Mouse (Mus musculus): Measurements from ENCODE around the gene Kat2b.
"Not testable (repeated sequence)": the region's sequence is repeated elsewhere in the genome, so short reads cannot be mapped to it uniquely, and the experiment has no call there.

The Kat2b gene

DNA sequence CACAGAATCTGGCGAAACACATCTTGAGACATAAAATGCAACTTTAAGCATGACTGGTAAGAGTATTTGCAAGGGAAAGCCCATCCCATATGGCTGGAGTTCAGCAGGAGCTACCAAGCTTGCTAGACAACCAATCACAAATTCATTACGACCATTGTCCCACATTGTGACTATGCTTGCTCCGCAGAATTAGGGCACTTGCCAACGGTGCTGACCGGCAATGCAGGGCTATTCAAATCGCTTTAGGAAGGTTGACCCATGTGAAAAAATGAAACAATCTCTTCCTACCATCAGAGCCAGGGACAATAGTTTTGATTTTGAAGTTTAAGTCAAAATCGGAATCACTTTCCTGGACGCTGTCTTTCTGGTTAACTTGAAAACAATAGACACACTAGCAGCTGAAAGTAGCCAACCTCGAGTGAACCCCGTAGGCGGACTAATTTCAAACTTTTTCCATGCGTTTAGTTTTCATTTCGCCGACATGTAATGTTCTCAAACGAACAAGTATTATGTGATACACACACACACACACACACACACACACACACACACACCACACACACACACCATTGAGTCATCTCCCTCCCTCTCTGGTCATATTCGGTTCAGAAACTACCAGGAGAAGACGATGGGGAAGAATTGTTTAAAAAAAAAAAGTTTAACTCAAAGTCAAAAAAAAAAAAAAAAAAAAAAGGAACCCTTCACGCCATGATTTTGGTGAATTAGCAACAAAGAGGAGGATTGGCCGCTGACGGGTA lies at the start of gene Kat2b:
TSS of gene Kat2b (plus strand) at position 701 of the 758 bp plus-strand sequence.
- peak; percentile 37 for DNase-seq (ENCODE audit: low spot score)

DNA sequence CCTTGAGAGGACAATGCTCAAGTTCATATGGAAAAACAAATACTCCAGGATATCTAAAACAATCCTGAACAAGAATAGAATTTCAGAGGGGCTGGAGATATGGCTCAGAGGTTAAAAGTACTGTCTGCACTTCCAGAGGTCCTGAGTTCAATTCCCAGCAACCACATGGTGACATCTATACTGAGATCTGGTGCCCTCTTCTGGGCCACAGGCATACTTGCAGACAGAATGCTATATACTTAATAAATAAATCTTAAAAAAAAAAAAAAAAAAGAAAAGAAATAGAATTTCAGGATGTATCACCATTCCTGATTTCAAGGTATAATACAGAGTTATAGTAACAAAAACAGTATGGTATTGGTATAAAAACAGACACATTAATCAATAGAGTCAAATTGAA lies 47.3 kb upstream of the Kat2b start:
- no peak for DNase-seq (ENCODE audit: low spot score)

DNA sequence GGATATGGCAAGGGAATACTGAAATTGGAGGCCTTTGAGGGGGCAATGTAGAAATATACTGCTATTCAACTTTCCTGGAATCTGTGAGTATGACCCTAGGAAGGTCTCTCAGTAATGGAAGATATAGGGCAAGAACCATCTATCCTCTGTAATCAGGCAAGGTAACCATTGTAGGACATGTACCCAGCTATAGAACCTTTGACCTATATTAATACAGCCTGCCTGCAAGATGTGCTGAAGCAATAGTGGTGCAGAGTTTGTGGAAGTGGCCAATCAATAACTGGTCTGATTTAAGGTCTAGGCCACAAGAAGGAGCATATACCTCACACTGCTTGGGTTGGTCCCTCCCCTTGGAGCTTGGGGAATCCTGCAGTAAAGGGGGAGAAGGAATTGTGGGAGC lies 46.2 kb upstream of the Kat2b start:
- DNase-seq (ENCODE audit: low spot score), result no peak

DNA sequence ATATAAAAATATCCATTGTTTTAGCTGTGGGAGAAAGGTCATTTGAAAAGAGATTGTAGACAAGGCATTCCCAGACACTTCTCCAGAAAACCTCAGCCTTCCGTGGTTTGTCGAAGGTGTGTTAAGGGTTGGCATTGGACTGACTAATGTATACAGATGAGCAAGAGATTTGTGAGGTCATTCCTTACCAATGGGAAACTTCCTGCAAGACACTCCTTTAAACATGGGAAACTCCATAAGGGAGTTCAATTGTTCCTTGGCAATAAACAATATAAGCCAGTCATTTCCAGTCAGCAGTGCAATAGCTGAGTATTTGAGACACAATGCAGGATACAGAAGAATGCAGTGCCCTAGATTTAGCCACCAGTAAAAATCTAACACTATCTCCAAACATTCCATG lies 38.6 kb upstream of the Kat2b start:
- no peak for DNase-seq (ENCODE audit: low spot score)

DNA sequence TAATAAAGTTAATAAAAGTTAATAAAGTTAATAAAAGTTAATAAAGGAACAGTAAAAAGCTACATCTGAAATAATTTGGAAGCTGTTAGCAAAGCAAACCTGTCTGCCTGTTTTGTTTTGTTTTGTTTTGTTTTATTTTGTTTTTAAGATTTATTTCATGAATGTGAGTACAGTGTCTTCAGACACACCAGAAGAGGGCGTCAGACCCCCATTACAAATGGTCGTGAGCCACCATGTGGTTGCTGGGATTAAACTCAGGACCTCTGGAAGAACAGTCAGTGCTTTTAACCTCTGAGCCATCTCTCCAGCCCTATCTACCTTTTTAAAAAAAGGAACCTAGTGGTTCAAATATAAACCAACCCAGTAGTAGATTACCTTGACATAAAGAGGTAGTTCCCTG lies 35.5 kb upstream of the Kat2b start:
- no peak for DNase-seq (ENCODE audit: low spot score)

DNA sequence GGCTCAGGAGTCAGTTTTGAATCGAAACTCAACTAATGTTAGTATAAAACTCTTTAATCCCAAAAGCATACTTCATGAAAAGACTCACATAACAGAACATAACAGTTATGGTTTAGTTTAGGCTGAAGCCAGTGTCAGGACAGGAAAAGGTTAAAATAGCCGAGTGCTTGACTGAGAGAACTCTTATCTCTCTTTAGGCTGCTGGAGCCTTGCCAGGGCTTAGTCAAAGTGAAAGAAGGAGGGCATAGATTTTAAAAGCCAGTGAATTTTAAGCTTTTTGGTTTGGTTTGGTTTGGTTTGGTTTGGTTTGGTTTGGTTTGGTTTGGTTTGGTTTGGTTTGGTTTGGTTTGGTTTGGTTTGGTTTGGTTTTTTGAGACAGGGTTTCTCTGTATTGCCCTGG lies 34.2 kb upstream of the Kat2b start:
- DNase-seq (ENCODE audit: low spot score), result no peak

DNA sequence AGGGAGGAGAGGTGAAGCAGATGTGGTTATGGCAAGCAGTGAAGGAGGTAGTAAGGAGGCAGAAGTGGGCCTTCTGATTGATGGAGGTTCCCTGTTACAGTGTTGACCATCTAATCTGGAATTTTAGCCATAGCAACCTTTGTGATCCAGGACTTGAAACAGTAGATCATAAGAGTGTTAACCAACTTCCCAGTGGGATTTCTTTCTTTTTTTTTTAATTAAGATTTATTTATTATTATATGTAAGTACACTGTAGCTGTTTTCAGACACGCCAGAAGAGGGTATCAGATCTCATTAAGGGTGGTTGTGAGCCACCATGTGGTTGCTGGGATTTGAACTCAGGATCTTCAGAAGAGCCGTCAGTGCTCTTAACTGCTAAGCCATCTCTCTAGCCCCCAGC lies 27.3 kb upstream of the Kat2b start, which contains the start of gene Pp2d1:
TSS of gene Pp2d1 (minus strand) at position 101 of the 400 bp plus-strand sequence.
- DNase-seq (ENCODE audit: low spot score), result not testable (repeated sequence)

DNA sequence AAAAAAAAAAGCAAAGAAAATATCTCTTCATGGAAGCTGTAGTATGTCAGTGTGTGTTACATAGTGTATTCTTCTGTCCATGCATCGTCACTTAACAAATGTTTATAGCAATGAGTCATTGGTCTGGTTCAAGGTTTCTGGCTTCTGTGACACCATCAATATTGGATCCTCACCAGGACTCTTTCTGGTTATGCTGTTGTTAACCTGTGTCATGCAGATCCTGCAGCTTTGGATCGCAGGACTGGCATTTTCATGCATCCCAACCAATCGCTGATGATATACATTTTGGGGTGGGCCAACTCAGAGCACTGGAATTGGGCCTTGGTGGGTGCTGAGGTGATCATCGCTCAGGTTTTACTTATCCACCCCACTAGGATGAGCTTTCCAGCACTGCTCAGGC lies 24.1 kb upstream of the Kat2b start:
- no peak for DNase-seq (ENCODE audit: low spot score)

DNA sequence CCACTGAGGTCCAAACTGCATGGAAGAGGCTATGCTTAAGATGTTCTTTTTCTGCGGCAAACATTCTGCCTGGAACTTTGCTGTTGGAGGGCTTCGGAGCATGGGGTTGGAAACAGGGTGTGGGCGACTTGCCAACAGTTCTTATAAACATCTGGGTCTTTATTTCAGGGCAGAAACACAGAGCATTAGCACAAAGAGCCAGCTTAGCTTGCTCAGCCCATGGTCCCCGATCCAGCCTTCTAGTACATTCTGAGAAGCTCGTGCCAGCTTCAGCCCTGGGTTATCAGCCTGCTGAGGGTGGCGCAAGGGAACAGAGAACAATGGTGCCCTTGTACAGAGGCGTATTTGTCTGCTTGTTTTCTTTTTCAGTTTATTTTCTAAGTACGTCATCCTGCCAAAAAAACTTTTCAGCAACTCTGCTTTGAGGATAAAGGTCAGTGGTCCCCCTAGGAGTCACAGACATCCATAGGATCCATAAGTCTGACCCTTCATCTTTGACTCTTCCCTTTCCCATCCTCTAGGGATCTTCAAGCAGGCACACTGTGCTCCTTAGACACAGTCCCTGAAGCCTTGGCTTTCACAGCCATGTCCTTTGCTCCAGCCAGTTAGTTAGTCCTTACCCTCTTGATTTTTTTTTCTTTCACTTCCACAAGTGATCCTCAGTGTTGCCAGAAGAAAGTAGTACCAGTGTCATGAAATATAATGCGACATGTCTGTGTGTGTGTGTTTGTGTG lies 22.9 kb upstream of the Kat2b start:
- peak; percentile 74 for DNase-seq (ENCODE audit: low spot score)

DNA sequence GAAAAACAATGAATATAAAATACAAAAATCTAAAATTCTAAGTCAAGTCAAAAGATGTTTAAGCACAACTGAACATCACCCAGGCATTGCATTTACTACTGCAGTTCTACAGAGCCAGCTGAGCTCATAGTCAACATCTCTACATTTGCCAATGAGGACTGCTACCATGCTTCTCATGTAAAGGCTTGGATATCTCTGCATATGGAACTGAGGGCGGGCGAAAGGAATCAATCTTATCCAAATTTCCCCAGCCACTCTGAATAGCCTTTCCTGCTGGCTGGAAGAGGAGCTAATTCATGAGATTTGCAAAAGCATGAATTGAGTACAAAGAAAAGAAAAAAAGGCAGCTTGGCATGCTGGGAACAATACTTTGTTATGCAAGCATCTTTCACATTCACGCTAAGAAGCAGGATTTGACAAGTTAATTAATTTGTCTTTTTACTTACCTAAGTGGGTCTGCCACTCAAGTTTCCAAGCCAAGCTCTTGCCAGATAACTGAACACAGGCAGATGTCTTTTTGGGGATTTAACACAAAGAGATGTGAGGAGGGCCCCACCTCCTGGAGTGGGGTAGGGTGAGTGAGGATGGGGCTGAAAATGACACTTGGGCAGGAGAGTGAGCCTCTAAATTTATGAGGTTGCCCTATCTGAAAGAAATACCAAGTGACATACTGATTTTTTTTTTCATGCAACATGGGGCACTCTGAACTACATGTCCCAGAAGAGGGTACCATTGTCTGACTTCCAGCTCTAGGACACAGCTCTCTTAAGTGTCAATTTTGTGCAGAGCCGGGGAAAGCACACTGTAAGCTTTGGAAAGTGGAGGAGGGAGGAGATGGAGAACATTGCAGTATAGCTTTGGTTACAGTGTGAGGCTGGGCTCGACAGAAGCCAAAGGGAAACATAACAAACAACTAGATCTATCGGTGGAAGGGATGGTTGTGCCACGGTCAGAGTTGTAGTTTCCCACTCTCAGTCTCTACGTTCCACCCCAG lies 15.1 kb upstream of the Kat2b start:
- no peak for DNase-seq (ENCODE audit: low spot score)

DNA sequence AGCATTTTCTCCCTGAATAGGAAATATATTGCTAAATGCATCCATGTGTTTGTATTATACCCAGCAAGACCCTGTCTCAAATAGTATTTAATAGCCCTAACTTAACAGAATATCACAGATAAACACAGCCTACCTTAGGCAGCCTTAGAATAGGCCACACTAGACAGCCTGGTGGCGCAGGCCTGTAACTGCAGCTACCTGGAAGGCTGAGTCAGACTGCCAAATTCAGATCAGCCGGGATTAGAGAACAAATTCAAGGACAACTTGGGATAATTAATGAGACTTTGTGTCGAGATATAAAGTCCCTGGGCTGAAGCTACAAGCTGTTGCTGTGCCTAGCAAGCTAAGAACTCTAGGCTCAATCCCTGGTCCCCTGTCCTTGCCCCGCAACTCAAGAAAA lies 12.6 kb upstream of the Kat2b start:
- DNase-seq (ENCODE audit: low spot score), result peak; percentile 26

DNA sequence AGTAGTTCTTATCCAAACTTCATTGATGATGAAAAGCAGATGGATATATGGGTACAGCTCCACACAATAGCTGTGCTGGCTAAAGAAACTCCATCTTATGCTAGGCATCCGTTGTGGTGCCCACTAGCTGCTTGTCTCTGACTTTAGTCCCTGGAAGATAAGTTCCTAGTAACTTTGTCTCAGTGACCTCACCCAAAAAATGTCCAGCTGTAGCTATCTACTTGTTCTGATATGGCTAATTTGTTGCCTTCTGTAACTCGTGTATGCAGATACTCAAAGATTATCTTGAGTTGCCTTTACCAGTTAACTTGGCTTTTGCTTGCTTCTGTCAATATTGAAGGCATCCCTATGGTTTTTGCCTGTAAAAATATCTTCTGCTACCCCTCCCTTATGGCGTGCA lies 11.8 kb upstream of the Kat2b start:
- peak; percentile 36 for DNase-seq (ENCODE audit: low spot score)

DNA sequence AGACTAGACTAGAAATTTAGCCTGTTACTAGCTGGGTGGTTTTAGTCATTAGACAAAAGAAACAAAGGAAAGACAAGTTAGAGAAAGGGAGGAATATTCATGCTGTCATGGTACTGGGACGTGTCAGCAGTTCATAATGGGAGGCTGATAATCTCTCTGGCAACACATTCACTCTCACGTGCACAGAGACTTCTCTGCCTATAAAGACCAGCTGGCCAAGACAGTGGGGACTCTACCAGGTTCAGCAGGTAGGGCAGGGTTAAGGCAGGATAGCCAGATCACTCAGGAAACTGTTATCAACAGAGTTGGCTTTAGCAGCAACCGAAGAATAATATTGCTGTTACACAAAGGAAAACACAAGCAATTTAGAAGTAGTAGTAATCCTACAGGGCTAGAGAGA lies 9.2 kb upstream of the Kat2b start:
- DNase-seq (ENCODE audit: low spot score), result no peak

DNA sequence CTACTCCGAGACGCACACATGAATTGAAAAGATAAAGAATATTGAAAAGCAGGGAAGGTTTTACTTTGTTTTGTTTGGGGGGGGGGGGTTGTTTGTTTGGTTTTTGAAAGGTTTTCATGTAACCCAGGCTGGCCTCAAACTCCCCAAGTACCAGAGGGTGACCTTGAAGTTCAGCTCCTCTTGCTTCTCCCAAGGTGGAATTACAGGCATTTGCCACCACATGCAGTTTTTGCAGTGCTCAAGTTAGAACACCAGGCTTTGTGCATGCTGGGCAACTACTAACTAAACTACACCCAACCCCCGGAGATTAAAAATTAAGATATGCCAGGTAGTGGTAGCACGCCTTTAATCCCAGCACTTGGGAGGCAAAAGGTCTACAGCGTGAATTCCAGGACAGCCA lies 7.0 kb upstream of the Kat2b start:
- DNase-seq (ENCODE audit: low spot score), result no peak

DNA sequence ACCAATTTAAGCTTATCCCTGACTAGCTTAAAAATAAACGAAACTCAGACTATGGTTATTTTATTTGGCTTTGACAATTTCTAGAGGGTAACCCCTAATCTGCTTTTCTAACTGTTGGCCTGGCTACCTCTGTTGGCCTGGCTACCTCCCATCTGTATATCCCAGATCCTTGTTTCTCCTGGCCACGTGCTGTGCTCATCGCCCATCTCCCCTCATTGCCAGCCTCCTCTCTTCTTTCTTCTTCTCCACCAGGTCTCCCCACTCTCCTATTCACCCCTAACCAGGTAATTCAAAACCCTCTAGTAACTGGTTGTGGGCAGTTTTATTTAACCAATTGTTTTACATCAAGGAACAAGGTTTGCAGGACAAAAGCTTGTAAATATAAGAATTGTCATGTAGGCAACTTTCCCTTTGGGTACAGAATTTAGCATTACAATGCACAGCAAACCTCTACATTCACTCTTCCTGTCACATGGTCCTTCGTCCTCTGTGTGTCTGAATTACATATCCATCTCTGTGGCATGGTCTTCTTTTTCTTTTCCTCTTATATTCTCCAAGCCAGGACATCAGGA lies 5.1 kb upstream of the Kat2b start:
- no peak for DNase-seq (ENCODE audit: low spot score)

DNA sequence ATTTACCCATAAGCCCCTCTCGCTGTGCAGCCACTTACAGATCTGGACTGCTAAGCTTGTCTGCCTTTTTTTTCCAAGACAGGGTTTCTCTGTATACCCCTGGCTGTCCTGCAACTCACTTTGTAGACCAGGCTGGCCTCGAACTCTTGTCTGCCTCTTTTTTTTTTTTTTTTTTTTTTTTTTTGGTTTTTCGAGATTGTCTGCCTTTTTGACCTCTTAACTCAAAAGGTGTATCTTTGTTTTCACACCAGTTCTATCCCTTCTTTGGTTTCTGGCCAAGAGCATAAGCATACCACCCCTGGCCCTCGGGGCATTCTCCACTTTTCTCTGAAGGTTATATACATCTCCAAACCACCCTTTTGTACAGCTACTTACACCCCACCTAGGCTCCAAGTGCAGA lies 1.8 kb upstream of the Kat2b start:
- no peak for DNase-seq (ENCODE audit: low spot score)

DNA sequence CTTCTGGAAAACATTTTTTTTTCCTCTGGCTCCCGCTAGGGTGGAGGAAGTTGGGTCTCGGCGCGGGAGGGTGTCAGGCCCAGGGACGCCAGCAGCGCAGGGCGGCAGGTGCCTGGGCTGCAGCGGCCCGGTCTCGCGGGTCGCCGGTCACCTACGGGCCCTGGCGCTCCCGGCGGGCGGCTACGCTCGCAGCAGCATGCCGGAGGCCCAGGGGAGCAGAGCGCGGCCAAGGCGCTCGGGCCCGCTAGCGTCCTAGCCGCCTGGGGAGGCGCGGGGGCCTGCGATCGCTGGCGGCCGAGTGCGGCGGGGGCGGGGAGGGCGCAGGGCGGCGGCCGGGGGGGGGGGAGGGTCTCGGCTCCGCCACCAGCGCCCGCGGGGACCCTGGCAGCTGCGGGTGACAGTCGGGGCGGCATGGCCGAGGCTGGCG lies 271 bp downstream of the Kat2b start:
- DNase-seq (ENCODE audit: low spot score), result peak; percentile 54

DNA sequence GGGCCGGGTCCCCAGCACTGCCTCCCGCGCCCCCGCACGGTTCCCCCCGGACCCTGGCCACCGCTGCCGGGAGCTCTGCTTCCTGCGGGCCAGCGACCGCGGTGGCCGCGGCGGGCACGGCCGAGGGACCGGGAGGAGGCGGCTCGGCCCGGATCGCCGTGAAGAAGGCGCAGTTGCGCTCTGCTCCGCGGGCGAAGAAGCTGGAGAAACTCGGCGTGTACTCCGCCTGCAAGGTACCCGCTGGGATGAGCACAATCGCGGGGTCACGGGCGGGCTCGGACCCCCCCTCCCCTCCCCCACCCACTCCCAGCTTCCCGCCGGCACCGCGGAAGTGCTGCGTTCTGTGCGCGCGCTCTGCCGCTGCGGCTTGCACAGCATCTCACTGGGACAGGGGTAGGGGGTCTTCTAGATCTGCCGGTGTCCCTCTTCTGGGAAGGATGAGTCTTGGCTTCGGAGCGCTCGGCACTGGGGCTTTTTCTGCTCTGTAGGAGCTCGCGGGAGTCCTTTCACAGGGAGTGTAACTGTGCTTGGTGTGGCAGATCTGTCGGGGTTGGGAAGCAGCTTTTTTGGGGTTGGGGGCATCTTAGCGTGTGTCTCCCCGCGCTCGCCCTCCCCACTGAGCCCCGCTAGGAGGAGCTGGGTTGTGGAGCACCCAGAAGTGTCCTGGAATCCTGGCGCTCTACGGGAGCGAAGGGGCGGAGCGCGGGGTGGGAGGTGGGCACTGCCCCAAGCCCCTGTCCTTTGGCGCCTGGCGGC lies 863 bp downstream of the Kat2b start:
- peak; percentile 35 for DNase-seq (ENCODE audit: low spot score)

DNA sequence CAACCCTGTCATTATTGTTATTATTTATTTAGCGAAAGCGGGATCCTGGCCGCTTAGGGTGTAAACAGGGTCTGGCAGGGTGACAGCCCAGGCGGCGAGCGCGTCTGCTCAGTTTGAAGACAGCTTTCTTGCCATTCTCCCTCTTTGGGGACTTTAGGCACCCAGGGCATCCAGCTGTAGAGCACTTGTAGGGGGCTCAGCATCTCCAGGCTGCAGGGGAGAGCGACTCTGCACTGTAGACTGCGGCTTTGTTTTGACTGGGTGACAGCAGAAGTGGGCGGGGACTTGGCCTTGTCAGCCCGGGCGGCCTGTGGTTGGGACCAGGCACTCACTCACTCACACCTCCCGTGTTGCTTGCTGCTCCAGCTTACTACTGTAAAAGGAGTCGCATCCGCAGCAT lies 1.5 kb downstream of the Kat2b start:
- DNase-seq (ENCODE audit: low spot score), result peak; percentile 65

DNA sequence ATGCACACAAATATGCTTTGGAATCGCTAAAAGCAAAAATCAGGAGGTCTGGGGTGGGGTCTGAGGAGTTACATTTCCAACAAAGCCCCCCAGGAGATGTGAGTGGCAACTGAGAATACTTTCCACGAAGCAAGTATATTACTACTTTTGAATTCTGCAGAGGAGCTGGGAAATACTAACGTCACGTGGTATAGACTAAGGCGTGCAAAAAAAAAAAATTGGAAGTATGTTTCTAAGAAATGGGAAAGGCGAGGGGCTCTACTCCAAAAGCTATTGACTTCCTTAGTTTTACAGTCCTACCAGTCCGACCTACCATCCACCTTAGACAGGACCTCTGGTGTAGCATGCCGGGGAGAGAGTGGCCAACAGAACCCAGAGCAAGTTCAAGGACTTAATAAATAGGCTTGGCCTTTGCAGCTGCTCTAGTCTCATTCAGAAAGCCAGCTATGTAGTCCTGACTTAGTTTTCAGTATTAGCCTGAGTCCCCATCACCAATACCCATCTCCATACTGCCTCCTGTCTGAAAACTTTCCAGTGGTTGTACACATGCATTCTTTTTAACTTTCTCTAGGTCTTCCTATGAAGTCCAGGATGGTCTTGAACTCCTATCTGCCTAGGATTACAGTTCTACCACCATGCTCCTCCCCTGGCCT lies 2.2 kb downstream of the Kat2b start:
- DNase-seq (ENCODE audit: low spot score), result no peak

DNA sequence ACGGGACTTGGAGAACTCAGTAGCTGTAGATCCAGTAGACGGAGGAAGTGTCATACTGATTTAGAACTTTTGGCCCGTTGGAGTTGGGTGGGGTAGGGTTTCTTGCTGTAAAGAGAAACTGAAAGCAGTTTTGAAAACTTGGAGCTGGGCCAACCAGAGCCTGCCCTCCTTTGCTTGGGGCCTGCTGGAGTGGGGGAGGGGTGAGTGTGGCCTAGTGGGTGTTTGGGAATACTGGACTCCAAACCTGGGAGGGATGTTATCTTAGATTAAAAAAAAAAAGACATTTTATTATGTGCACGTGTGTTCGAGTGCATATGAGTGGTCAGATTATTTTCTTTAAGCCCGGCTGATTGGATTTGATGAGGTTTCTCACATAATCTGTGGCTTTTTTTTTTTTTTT lies 3.2 kb downstream of the Kat2b start:
- DNase-seq (ENCODE audit: low spot score), result peak; percentile 62
